Mouse (Mus musculus) liver, adult 2 months (tissue): ENCODE measurements around the gene Slc45a3.
A peak's percentile ranks its signal among the peaks of the same experiment; 100 is the strongest.

Experiments
- CTCF ChIP-seq: fragments of 200-500 bp; IDR thresholded peaks from 2 replicates; pipeline ENCODE4 v1.5.1; 2011; ENCODE audit warnings: low read depth, low read length, control low read depth
- POLR2A ChIP-seq: fragments of 200-500 bp; IDR thresholded peaks from 2 replicates; pipeline ENCODE4 v1.6.1; 2011; ENCODE audit warnings: low read length, control low read depth; ENCODE audit not compliant: insufficient read depth; ENCODE audit errors: extremely low read depth

DNA sequence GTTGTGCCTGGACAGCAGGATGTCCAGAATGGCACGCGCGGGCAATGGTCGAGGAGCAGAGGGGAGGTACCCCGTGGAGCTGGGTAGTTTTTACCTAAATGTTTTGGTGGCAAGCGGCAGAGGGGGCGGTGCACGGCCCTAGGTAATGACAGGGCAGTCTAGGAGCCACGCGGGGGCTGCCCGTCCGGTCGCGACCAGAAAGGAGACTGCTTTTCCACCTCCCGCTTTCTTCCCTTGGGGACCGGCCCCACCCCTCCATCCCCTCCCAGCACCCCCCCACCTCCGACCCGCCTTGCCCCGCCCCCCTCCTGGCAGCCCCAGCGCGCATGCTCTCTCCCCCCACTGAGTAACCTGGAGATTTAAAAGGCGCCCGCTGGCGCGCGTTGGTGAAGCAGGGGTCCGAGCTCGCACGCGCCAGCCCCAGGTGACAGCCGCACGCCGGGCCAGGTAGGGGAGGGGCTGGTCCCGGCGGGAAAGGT, at the start of gene Slc45a3:
- 0 out of 2 replicates have a peak, but pooled peaks have one; percentile 10 for TF ChIP-seq POLR2A
- TF ChIP-seq CTCF, result no peak
